Mouse (Mus musculus): ENCODE measurements around the gene Sipa1l1.
A peak's percentile ranks its signal among the peaks of the same experiment; 100 is the strongest.

GRCm38 (mm10) chr12:82489093-82489492 is 320.0 kb downstream of the Sipa1l1 start:
- TF ChIP-seq POLR2A (IDR thresholded peaks at IDR 0.05; ENCODE audit: low read depth, low read length) (no peak), CTCF (IDR thresholded peaks at IDR 0.05; ENCODE audit: borderline replicate concordance, insufficient read depth, low read length) (peak; percentile 54; the same call in 1 of the 2 replicates)

Measured in embryonic fibroblast, embryonic 13.5 days (primary cell).